Mouse (Mus musculus) cortical plate, adult 2 months (tissue): Measurements from ENCODE around the gene Tgm1.

Experiments used
- CTCF ChIP-seq: fragments of 200-500 bp; IDR thresholded peaks from 2 replicates; pipeline ENCODE4 v1.5.1; 2011; ENCODE audit warnings: mild to moderate bottlenecking, control low read depth, low read length; ENCODE audit not compliant: insufficient read depth; ENCODE audit errors: extremely low read depth
- POLR2A ChIP-seq: fragments of 200-500 bp; IDR thresholded peaks from 2 replicates; pipeline ENCODE4 v1.6.1; 2011; ENCODE audit warnings: mild to moderate bottlenecking, low read length, control low read depth; ENCODE audit not compliant: insufficient read depth; ENCODE audit errors: extremely low read depth

- no peak for TF ChIP-seq CTCF
- TF ChIP-seq POLR2A, result no peak
Measured at GRCm38 (mm10) chr14:55656935-55657334, 56.8 kb downstream of the Tgm1 start.
